Mouse (Mus musculus) testis, postnatal 14 days (tissue): ENCODE data around the gene Hoxc8.

Source experiments
- DNase-seq: peaks from one replicate; pipeline ENCODE4 v3.0.0; 2021; ENCODE audit warnings: low spot score

Hoxc8 gene

DNA sequence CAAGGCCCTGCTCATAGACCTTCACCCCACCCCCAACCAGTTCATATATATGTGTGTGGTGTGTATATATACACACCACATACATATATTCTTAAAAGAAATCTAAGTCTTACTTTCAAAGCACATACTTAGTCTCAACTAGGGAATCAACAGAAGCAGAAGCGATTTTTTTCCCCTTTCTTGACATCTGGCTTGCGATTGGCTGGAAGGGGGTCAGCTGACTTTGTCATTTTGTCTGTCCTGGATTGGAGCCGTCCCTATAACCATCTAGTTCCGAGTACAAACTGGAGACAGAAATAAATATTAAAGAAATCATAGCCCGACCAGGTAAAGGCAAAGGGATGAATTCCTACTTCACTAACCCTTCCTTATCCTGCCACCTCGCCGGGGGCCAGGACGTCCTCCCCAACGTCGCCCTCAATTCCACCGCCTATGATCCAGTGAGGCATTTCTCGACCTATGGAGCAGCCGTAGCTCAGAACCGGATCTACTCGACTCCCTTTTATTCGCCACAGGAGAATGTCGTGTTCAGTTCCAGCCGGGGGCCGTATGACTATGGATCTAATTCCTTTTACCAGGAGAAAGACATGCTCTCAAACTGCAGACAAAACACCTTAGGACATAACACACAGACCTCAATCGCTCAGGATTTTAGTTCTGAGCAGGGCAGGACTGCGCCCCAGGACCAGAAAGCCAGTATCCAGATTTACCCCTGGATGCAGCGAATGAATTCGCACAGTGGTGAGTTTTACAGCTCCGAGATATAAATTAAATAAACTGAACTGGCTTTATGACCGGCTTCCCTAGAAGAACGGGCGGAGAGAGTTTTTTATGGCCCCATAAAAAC lies 19.1 kb downstream of the Hoxc8 start:
- no peak for DNase-seq

DNA sequence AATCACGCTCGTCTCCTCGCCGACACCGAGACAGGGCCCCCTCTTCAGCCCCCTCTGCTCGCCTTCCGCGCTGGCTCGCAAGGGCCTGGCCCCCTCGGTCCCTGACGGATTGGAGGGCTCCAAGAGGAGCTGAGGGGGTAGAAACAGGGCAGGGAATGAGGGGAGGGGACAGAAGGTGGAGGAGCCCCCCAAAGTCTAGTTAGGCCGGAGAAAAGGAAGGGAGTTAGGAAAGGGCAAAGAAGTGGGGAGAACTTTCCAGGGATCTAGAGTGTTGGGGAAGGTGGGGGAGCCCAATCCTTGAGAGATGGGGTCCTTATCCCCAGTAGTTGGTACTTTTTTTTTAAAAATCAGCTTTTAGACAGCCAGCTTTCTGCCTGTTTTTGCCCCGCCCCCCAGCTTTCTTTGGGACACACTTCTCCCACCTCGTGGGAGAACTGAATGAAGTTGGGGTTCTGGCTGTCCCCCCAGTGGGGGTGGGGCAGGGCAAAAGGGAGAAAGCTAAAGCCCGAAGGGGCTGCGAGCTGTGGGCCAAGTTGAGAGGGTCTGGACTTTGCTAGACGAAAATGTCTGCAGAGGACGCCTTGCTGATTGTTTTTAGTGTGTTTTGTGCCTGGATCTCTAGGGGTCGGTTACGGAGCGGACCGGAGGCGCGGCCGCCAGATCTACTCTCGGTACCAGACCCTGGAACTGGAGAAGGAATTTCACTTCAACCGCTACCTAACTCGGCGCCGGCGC lies 19.9 kb downstream of the Hoxc8 start:
- no peak for DNase-seq

- no peak for DNase-seq
Observed at GRCm38 (mm10) chr15:103010847-103011555, 20.6 kb downstream of the Hoxc8 start.

DNA sequence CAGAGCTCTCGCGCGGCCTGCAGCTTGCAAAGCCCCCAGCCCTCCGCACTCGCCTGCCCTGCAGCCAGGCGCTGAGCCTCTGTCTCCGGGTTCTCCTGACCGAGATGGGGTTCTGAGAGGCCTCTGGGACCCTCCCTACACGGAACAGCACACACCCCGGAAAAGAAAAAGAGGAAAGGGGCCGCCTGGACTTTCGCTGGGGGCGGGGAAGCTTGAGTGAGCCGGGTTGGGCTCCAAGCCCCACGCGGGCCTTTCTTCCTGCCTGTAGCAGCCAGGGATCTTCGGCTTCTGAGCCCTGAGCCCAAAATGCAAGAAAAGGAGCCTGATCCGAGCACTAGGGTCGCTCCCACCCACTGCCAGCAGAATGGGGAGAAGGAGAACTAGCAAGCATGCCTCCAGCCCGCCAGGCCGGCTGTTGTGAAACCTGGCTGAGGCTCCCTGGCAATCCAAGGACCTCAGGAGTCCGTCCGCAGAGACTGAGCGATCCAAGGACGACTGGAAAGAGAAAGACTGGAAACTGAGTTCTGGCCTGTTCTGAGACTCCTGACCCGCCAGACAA lies 21.6 kb downstream of the Hoxc8 start:
- DNase-seq = peak; percentile 35

DNA sequence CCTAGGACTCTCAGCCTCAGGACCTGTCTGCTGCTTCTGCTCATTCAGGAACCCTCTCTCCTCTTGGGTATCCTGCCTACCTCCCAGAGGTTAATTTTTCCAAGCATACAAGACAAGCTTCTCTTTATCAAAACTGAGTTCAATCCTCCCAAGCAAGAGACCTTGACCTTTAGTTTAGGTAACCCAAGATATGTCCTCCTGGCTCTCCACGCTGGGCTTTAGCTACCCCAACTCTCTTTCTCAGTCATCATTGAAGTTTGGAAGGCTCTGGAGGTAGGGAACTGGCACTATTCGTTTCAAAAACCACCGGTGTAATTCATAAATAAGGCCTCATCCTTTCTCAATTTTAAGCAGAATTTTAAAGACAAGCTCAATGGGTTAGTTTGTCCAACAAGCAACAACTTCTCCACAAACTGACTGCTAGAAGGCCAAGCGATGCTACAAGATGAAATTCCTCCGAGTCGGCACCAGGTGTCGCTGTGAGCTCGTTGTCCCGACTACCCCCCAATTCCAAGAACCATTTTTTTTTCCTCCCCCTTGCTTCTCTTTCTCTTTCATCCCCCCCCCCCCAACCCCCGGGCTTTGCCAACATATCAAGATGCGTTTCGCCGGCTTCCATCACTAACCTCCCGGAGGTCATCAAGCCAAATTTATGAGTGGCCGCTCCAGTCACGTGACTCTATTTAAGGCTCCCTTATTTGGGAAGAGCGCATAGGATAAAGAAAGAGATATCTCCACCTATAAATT lies 23.0 kb downstream of the Hoxc8 start:
- DNase-seq = peak; percentile 43

DNA sequence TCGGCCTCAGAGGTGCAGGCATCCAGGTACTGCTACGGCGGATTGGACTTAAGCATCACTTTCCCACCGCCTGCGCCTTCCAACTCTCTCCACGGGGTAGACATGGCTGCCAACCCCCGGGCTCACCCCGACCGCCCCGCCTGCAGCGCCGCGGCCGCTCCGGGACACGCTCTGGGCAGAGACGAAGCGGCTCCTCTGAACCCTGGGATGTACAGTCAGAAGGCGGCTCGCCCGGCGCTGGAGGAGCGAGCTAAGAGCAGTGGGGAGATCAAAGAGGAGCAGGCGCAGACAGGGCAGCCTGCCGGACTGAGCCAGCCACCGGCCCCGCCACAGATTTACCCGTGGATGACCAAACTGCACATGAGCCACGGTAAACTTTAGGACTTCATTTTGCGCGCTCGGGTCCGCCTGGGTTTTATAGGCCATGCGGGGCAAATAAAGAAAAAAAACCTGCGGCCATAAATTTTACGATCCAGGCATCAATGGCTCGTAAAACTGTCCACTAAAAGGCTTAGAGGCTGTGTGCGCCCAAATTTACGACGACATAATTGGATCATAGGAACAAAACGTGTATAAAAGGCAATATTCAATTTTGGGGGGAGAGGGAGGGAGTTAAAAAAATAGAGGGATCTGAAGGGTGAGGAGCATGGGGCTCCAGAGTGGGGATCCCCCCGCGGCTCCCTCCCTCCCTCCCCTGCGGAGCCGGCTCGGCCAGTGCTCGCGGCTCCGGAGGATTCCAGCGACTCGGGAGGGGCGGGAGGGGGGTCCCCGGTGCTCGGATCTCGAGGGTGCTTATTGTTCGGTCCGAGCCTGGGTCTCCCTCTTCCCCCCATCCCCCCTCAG lies 24.0 kb downstream of the Hoxc8 start:
- DNase-seq = peak; percentile 44

DNA sequence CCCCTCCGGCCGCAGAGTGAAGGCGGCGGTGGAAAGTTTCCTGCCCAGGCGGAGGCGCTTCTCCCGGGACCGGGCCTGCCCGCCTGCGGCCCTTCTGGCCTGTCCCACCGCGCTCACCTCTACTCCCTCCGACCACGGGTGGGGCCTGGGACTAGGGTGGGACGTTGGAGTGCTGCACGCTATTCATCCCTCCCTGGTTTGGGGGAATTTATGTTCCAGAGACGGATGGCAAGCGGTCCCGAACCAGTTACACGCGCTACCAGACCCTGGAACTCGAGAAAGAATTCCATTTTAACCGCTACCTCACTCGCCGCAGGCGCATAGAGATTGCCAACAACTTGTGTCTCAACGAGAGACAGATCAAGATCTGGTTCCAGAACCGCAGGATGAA lies 24.6 kb downstream of the Hoxc8 start:
- DNase-seq = no peak

- no peak for DNase-seq
Observed at GRCm38 (mm10) chr15:103015406-103016166, 25.2 kb downstream of the Hoxc8 start.

- no peak for DNase-seq
Observed at GRCm38 (mm10) chr15:103018636-103019035, 28.2 kb downstream of the Hoxc8 start, which contains the start of gene Hoxc4. TSS of gene Hoxc4 (plus strand) at chr15:103018934.

DNA sequence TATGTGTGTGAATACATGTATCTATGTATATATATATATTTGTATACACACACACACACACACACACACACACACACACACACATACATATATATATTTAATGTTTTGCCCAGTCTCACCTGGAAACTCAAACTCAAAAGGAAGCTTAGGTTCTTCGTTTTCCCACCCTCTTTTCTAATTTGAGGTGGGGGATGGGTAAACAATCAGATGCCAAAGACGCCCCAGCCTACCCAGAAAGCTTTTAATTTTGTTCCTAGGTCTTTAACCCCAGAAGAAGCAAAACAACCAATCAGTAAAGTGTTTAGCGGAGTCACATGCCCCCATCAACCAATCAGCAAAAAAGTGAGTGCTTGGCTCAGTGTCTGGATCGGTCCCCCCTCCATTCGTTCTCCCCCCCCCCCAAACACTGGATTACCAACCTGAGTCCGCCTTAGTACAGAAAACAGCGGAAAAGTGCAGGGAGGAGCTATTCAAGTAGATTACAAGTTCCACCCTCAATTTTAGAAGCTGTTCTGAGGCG lies 30.6 kb downstream of the Hoxc8 start:
- DNase-seq = no peak

DNA sequence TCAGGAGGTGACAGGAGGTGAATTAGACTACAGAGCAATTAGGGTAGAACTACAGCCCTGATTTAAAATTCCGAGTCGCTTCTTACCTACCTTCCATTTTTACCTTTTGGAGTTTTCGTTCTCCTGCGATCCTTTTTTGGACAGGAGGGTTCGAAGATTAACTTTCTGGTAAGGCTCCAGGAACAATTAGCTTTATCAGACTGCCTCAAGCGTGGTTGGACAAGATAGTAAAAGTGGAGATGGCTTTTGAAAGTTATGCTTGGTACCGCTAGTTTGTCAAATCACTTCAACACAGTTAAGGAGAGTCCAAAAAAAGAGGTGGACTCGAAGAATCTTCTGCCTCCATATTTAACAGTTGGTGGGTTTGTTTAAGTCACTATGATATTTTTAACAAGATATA lies 31.1 kb downstream of the Hoxc8 start:
- no peak for DNase-seq

GRCm38 (mm10) chr15:103024131-103024530 lies 33.7 kb downstream of the Hoxc8 start:
- DNase-seq = no peak

DNA sequence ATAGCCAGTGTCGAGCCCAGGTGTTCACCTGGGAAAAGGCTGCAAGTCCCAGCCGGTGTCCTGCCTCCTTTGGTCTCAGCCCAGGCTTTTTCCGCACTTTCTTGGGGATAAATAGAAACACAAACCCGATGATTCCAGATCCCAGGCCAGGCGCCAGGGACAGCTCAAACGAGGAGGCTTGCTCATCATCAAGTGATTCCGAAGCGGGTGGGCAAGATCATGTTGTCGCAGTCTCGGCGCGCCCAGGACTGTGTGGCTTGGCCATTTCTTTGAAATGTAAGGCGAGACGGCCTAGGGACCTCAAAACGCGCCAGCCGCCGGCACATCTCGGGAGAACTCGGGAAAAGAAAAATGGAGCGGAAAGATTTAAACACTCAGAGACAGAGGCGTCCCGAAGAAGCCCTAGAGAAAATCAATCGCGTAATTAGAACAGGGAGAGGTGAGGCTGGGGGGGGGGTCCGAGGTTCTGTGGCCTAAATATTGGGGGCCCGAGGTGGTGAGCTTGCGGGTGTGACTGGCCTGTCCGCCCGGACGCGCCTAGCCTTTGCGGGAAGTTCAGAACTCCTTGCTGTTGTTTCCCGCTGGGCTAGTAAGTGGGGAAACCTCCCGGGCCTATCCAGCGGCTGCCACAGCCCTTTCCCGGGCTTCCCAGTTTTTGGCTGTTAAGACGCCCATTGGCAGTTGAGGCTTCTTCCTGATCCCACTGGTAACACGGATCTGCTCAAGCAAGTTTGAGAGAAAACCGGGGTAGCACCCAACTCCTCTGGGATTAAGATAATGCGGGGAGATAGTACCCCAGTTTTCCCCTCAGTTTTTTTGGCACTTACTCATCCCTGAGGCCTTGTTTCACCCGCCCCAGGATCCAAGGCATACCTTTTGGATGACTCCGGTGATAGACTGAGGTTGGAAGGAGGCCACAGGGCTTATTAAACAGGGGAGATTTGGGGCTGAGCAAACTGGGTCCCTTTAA lies 37.1 kb downstream of the Hoxc8 start:
- DNase-seq = no peak

- DNase-seq = no peak
Observed at GRCm38 (mm10) chr15:103028916-103029512, 38.6 kb downstream of the Hoxc8 start.

DNA sequence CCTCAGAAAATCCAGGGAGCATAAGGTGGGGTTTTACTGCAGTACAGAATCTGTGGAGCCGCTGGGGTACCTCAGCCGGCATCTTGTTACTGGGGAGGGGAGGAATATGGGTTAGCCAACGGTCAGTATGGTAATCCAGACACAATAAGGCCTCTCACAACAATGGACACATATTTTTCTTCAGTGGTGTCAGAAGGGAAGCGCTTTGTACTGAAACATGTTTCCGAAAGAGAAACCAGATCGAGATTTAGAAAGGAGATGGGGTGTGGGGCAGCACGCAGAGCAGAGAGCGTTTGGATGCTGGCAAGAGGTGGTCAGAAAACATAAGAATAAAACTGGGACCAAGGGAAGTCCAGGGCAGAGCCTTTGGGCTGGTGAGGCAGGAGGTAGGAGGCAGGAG lies 39.7 kb downstream of the Hoxc8 start:
- no peak for DNase-seq

DNA sequence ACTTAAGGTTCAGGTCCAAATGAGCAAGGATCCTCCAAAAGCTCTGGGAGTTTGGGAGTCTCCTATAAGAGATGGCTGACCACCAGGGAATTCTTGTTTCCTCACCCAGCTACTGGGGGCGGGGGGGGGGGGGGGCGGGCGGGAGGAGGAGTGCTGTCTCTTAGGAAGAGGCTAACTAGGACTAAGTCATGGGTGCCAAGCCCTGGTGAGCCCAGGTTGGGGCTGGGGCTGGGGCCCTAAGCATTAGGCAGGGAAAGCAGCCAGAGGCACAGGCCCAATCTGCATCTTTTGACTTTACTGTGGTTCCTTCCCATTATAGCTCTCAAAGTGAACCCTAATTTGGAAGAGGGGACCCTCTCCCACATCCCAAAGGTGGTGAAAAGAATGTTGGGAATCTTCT lies 41.8 kb downstream of the Hoxc8 start:
- no peak for DNase-seq

- DNase-seq = no peak
Observed at GRCm38 (mm10) chr15:103032646-103033575, 42.5 kb downstream of the Hoxc8 start.
